Mouse (Mus musculus) heart, postnatal 0 days (tissue): Measurements from ENCODE around the gene Tnfsf12. TPM values are rescaled to one million over a fixed set of nuclear protein-coding genes. Genes with fewer than 3 reads are reported as not detected.

Experiments
- ATAC-seq: fragments of 200-750 bp; cut with Nextera tagmentation; 2 replicates; pipeline ENCODE4 v1.8.0; 2017; ENCODE audit warnings: low read depth, moderate number of reproducible peaks, moderate library complexity; ENCODE audit not compliant: insufficient read depth
- DNase-seq: peaks from one replicate; pipeline ENCODE4 v3.0.0-alpha.2; 2016; ENCODE audit warnings: low spot score
- H3K27ac ChIP-seq: fragments of 300-500 bp; sonication (generic); 2 replicates; pipeline ENCODE4 v1.5.1; 2014; ENCODE audit warnings: low read depth, mild to moderate bottlenecking
- H3K27me3 ChIP-seq: fragments of 300-500 bp; sonication (generic); 2 replicates; pipeline ENCODE4 v1.6.1; 2014; ENCODE audit warnings: low read length, mixed read lengths; ENCODE audit not compliant: control insufficient read depth, insufficient read depth
- H3K36me3 ChIP-seq: fragments of 300-500 bp; sonication (generic); replicated peaks from 2 replicates; pipeline ENCODE4 v1.6.1; 2014; ENCODE audit warnings: low read length, mixed read lengths; ENCODE audit not compliant: control insufficient read depth, insufficient read depth
- H3K4me1 ChIP-seq: fragments of 300-500 bp; sonication (generic); 2 replicates; pipeline ENCODE4 v1.6.1; 2014; ENCODE audit warnings: antibody characterized with exemption; ENCODE audit not compliant: control insufficient read depth, insufficient read depth
- H3K4me2 ChIP-seq: fragments of 300-500 bp; sonication (generic); 2 replicates; pipeline ENCODE4 v1.6.1; 2014; ENCODE audit warnings: low read depth, mild to moderate bottlenecking, low read length, moderate library complexity
- H3K4me3 ChIP-seq: fragments of 300-500 bp; sonication (generic); 2 replicates; pipeline ENCODE4 v1.5.1; 2014; ENCODE audit warnings: low read depth, low read length
- H3K9ac ChIP-seq: fragments of 300-500 bp; sonication (generic); replicated peaks from 2 replicates; pipeline ENCODE4 v1.6.1; 2014; ENCODE audit warnings: low read depth, low read length, mixed read lengths
- H3K9me3 ChIP-seq: fragments of 300-500 bp; sonication (generic); replicated peaks from 2 replicates; pipeline ENCODE4 v1.6.1; 2016; ENCODE audit warnings: low read length; ENCODE audit not compliant: control insufficient read depth
- CTCF ChIP-seq: IDR thresholded peaks from 2 replicates; pipeline ENCODE4 v1.5.1; 2016; ENCODE audit warnings: antibody characterized with exemption, control low read depth, low read depth
- EP300 ChIP-seq: IDR thresholded peaks from 2 replicates; pipeline ENCODE4 v1.6.1; 2016; ENCODE audit warnings: antibody characterized with exemption, low read depth
- WGBS: fragments of 180-500 bp; shearing (Covaris S2); extraction: QIAGEN DNeasy Blood & Tissue Kit; methylation state at CpG from one replicate; pipeline ENCODE4 v1.1.7; 2014; 5-methylcytosine and 5-hydroxymethylcytosine counted together
- polyA plus RNA-seq: library from polyadenylated mRNA; unstranded; fragments of >200 nt; fragmentation: Nextera tagmentation; extraction: Ambion mirVana; gene quantifications from 2 replicates; pipeline ENCODE4 v1.2.1, GENCODE M21; 2015
- total RNA-seq: library from RNA; depleted of rRNA; stranded (reverse); fragments of >200 nt; gene quantifications from 2 replicates; pipeline ENCODE4 v1.2.3, GENCODE M21; 2014; ENCODE audit warnings: low replicate concordance

Tnfsf12 gene
- total and polyA plus RNA-seq, 2 experiments from 2014 or later = 5.3 to 9.3 TPM

DNA sequence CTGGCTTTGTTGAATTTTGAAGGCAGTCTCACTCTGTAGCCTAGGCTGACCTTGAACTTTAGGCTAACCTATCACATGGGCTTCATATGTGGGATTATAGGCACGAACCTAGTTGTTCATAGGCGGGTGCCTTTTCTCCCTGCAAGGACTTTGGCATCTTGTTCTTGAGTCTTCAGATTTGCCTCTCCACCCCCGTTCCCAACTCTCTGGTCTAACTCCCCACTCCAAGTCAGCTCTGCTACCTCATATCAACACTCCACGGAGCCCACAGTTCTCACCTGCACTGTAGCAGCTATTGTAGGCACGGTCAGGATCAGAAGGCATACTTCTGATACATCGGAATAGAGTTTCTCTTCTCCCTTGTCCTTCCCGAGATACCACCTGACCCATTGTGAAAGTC, 12.1 kb downstream of the Tnfsf12 start:
- ATAC-seq (no peak), DNase-seq (no peak)
- Histone ChIP-seq H3K4me3 (no peak overlapping the region), H3K36me3 (peaks cover 4% of the 10 kb centered on the region; the same call in 1 of the 2 replicates), H3K27me3 (no peaks in the 10 kb centered on the region), H3K4me2 (no peak overlapping the region), H3K27ac (no peak overlapping the region), H3K4me1 (peaks cover 28% of the 10 kb centered on the region), H3K9me3 (no peaks in the 10 kb centered on the region), H3K9ac (no peak overlapping the region)
- TF ChIP-seq CTCF (no peak), EP300 (no peak)
- WGBS = 71% methylated on average over 7 of the region's 7 CpGs

DNA sequence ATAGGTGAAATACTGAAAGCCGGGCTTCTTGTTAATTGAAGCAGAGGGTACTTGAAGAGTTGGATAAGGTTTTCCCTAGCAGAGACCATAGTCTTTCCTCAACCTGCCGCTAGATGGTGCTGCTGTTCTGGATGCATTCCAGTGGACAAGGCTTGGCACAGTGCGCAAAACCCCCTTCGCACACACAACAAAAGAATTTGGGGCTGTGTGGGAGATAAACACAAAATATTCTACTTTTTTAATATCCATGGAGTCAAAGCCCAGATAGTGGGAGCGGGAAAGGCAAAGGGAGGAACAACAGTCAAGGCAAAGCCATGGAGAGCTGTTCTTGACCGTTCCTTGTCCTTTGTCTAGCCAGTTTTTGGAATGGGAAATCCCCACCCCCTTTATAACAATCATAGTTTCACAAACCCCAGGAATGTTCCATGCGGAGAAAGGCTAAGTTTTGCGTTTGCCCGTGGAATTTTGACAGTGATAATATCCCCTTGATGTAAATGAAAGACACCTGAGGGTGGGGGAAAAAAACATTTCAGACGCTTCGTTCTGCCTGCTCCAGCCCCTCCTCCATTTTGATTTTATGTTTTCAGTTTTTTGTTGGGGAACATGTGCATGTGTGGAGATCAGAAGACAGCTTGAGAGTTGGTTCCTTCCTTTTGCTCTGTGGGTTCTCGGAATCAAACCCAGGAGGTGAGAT, 12.7 kb downstream of the Tnfsf12 start:
- WGBS = 19% methylated on average over 12 of the region's 12 CpGs
- TF ChIP-seq CTCF (peak; percentile 91), EP300 (no peak)
- ATAC-seq = peak; percentile 22; the same call in 1 of the 2 replicates
- Histone ChIP-seq H3K9me3 (no peaks in the 10 kb centered on the region), H3K27ac (peak overlapping the region; percentile 95), H3K4me2 (peak overlapping the region; percentile 93), H3K4me3 (no peak overlapping the region), H3K36me3 (peaks cover 10% of the 10 kb centered on the region), H3K27me3 (no peaks in the 10 kb centered on the region), H3K9ac (no peak overlapping the region), H3K4me1 (peaks cover 28% of the 10 kb centered on the region)
- peak; percentile 91 for DNase-seq

DNA sequence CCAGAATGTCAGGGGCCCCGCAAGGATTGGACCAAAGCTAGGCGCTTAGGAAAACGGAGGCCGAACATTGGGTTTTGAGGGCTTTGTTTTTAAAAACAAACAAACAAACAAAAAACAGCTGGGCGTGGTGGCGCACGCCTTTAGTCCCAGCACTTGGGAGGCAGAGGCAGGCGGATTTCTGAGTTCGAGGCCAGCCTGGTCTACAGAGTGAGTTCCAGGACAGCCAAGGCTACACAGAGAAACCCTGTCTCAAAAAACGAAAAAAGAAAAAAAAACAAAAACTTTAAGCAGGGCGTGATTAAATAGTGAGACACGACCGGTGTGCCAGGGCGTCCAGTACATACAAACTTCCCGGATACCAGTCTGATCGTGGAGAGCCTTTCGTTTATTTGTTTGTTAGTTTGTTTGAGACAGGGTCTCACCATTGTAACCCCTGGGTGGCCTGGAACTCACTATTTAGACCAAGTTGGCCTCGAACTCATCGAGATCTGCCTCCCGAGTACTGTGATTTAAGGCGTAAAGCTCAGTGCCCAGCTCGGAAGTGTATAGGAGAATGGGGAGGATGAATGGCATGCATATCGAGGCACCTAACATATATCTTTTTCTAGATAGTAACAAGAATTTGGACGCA, 13.3 kb downstream of the Tnfsf12 start:
- Histone ChIP-seq H3K4me2 (peak overlapping the region; percentile 93), H3K4me1 (peaks cover 28% of the 10 kb centered on the region), H3K9me3 (no peaks in the 10 kb centered on the region), H3K27ac (peak overlapping the region; percentile 95), H3K4me3 (peak overlapping the region; percentile 97), H3K36me3 (peaks cover 15% of the 10 kb centered on the region), H3K27me3 (no peaks in the 10 kb centered on the region), H3K9ac (peak overlapping the region; percentile 85)
- DNase-seq (no peak), ATAC-seq (no peak)
- TF ChIP-seq CTCF (no peak), EP300 (no peak)
- WGBS = 24% methylated on average over 24 of the region's 24 CpGs

DNA sequence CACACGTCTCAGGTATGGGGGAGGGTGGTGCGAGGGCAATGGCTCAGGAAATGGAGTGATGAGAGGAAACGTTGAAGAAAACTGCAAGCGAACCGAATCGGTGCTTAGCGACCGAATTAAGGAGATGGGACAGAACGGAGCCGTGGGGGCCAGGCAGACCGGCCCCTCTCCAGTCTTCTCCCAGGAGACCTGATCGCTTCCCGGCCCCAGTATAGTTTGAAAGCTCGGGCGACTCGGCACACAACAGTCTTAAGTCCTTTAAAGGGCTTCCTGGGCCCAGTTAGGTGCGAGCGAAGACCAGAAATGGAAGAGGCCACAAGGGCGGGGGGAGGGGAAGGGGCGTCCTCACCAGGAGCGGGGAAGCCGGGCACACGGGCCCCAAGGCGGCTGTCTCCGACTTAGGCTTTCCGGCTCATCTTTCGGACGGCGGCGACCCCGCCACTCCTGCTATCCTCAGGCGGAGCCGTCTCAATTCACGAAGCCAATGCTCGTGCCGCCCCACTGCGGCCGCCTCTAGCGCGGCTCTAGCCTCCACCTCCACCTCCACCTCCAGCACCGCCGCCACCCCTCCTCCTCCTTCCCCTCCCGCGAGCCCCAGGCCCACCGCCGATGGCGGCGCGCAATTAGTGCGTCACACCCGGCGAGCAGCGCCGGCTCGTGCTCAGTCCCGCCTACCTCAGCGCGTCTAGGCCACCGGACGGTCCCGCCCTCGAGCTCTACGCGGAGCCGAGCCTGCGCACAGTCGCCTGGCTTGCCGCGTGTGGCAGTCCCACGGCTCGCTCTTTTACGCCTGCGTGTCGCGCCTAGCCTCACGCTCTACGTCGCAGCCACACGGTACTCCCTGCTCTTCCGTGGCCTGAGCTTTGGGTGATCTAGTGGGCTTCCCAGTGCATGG, 14.1 kb downstream of the Tnfsf12 start, which contains the start of gene Senp3:
TSS of gene Senp3 (minus strand) at position 771 of the 895 bp plus-strand sequence.
- TF ChIP-seq CTCF (no peak), EP300 (no peak)
- ATAC-seq (peak; percentile 95), DNase-seq (peak; percentile 96)
- Histone ChIP-seq H3K9me3 (no peaks in the 10 kb centered on the region), H3K4me3 (peak within 1 kb of the TSS; percentile 97), H3K36me3 (peaks cover 23% of the 10 kb centered on the region), H3K4me2 (peak within 1 kb of the TSS; percentile 93), H3K27ac (peak within 1 kb of the TSS; percentile 95), H3K9ac (peak within 1 kb of the TSS; percentile 85), H3K4me1 (peaks cover 25% of the 10 kb centered on the region), H3K27me3 (no peaks in the 10 kb centered on the region)
- 0% methylated on average over 68 of the region's 80 CpGs for WGBS

DNA sequence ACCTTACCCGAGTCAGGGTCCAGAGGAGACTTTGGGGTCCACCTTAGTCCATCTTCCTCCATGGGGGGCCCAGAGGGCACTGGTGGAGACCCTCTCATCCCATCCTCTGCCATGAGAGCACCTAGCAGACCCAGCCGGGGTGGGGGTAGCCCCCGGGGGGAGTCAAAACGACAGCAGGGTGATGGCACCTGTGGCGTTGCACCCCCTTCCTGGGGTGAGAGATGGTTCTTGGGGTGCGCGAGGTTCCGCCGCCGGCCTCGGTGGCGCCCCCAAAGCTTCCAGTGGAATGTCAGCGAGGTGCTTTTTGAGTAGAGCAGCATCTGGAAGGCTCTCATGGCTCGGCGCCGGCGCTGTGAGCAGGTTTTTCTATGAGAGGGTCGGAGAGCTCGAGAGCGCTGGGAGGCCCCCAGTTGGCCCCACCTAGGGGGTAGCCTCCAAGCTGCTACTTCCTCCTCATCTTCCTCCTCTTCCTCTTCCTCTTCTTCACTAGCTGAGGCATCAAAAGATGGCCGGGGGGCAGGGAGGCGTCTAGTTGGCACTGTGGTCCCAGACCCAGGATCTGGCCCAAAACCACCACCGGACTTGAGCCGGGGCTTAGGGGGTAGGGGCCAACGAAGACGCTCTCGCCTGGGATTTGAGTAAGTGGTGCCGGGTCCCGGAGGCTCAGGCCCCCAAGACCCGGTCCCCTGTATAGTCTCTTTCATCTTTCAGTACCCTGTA, 15.4 kb downstream of the Tnfsf12 start:
- peak overlapping the region; percentile 85; the same call in 1 of the 2 replicates for H3K9ac ChIP-seq
- peaks cover 35% of the 10 kb centered on the region for H3K36me3 ChIP-seq
- no peaks in the 10 kb centered on the region for H3K9me3 ChIP-seq
- 89% methylated on average over 30 of the region's 30 CpGs for WGBS
- no peak overlapping the region for H3K27ac ChIP-seq
- TF ChIP-seq EP300 = no peak
- TF ChIP-seq CTCF = no peak
- peaks cover 13% of the 10 kb centered on the region for H3K4me1 ChIP-seq
- H3K4me2 ChIP-seq = peak overlapping the region; percentile 93; the same call in 1 of the 2 replicates
- ATAC-seq (no peak), DNase-seq (no peak)
- H3K4me3 ChIP-seq = no peak overlapping the region
- H3K27me3 ChIP-seq = no peaks in the 10 kb centered on the region
